ENCODE assay signal across 8 mouse cellular contexts in the genomic region with DNA sequence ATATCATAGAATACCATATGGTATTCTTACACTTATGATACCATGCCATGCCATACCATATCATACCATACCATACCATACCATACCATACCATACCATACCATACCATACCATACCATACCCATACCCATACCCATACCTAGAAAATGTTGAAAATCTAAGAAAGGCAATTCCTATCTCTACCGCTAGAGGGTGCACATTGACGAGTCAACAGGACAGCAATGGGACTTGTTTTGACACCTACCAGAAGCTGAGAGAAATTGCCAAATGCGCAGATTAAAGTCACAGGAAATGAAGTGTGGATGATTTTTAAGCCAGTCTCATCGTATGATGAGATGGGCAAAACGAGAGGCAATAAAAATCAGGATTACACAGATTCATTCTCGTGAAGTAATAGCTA.
DNase-seq lines count a peak whose midpoint lies in the region; ATAC-seq and TF ChIP-seq lines count a peak whose summit lies in the region.
"Had no signal": no experiment of that assay in that cellular context is flagged by ENCODE, and none has a peak within 500 bp of the region (broad histone marks: within the 10 kb centered on the region; RNA-seq: fewer than 3 reads in every experiment).

No protein-coding gene starts in this region.

- no peak overlapping the region for H3K27ac ChIP-seq in intestine, postnatal 0 days (ENCODE audit: low read depth, low read length)
- H3K27ac ChIP-seq in intestine, embryonic 16.5 days (ENCODE audit: low read length) = no peak overlapping the region
- H3K27ac ChIP-seq in CH12.LX (ENCODE audit: insufficient read depth, low read depth) = no peak overlapping the region
- H3K27ac ChIP-seq: macrophage had no signal

- DNase-seq in 3T3-L1 (ENCODE audit: low read depth, low spot score) (peak; percentile 62), CH12.LX (ENCODE audit: extremely low read depth) (peak; percentile 1)
- peak; percentile 64 for DNase-seq in embryo, embryonic 11 days
- DNase-seq in urinary bladder, postnatal 4 days (ENCODE audit: low spot score in 2 of 2) = no peak
- DNase-seq in B cell, adult 2 months = no peak

- dilution Hi-C loops in CH12.LX (cut with MboI; ENCODE audit: extremely low pct_ligation_motif_present, extremely low pct_unique_long_range_greater_than_20kb, low sequenced_read_pairs) = no loop called here

- no peak for TF ChIP-seq POLR2A in CH12.LX (IDR thresholded peaks at IDR 0.05; ENCODE audit: low read depth, low read length)

- ATAC-seq in intestine, postnatal 0 days = no peak
- no peak for ATAC-seq in intestine, embryonic 16.5 days

- no peaks in the 10 kb centered on the region for H3K27me3 ChIP-seq in intestine, postnatal 0 days (replicated peaks; ENCODE audit: control insufficient read depth, insufficient read depth, low read length)
- H3K27me3 ChIP-seq in intestine, embryonic 16.5 days (replicated peaks; ENCODE audit: control insufficient read depth, insufficient read depth, low read length) = no peaks in the 10 kb centered on the region
- H3K27me3 ChIP-seq in CH12.LX (replicated peaks) = no peaks in the 10 kb centered on the region

- TF ChIP-seq RAD21 in CH12.LX (IDR thresholded peaks at IDR 0.05; ENCODE audit: low read depth, low read length) = peak; percentile 5

- TF ChIP-seq CTCF in intestine, postnatal 0 days (IDR thresholded peaks at IDR 0.05; ENCODE audit: low read depth) = peak; percentile 78
- peak; percentile 12 to 30; a peak in 2 of 4 replicates for TF ChIP-seq CTCF in CH12.LX (conservative IDR thresholded peaks at IDR 0.05 in 1 of 2, IDR thresholded peaks at IDR 0.05 in 1 of 2; ENCODE audit: low read depth in 2 of 2, low read length in 2 of 2)

- no peaks in the 10 kb centered on the region for H3K79me2 ChIP-seq in CH12.LX (replicated peaks; ENCODE audit: control insufficient read depth, extremely low read depth, insufficient read depth, poor library complexity, severe bottlenecking)

- WGBS in intestine, postnatal 0 days = 43% methylated on average over 6 of the region's 6 CpGs
- 46% methylated on average over 6 of the region's 6 CpGs for WGBS in intestine, embryonic 16.5 days

- in situ Hi-C loops in CH12.LX (cut with MboI; ENCODE audit: low pct_ligation_motif_present, low pct_unique_long_range_greater_than_20kb, low sequenced_read_pairs) = no loop called here

- H3K4me2 ChIP-seq in intestine, postnatal 0 days (replicated peaks; ENCODE audit: low read depth) = no peak overlapping the region
- H3K4me2 ChIP-seq in intestine, embryonic 16.5 days (ENCODE audit: low read depth, low read length) = no peak overlapping the region
- H3K4me2 ChIP-seq in CH12.LX (ENCODE audit: insufficient read depth, low read depth, poor library complexity, severe bottlenecking) = no peak overlapping the region

- no peaks in the 10 kb centered on the region for H3K36me3 ChIP-seq in intestine, postnatal 0 days (ENCODE audit: control insufficient read depth, insufficient read depth)
- H3K36me3 ChIP-seq in intestine, embryonic 16.5 days (ENCODE audit: control insufficient read depth, insufficient read depth, low read length) = no peaks in the 10 kb centered on the region
- H3K36me3 ChIP-seq in CH12.LX (replicated peaks in 1 of 2; ENCODE audit: control insufficient read depth in 1 of 2, insufficient read depth in 1 of 2, low read length in 1 of 2) = no peaks in the 10 kb centered on the region

- H3K4me3 ChIP-seq in intestine, postnatal 0 days (ENCODE audit: low read depth, low read length) = no peak overlapping the region
- no peak overlapping the region for H3K4me3 ChIP-seq in intestine, embryonic 16.5 days (ENCODE audit: low read length)
- no peak overlapping the region for H3K4me3 ChIP-seq in CH12.LX (replicated peaks in 1 of 3; ENCODE audit: low read depth in 2 of 3, low read length in 2 of 3, poor library complexity in 1 of 3)

- no peak overlapping the region for H3K9ac ChIP-seq in intestine, postnatal 0 days (ENCODE audit: low read depth, low read length)
- H3K9ac ChIP-seq in intestine, embryonic 16.5 days (ENCODE audit: low read depth, low read length) = no peak overlapping the region
- H3K9ac ChIP-seq in CH12.LX (ENCODE audit: insufficient read depth, low read depth) = no peak overlapping the region

- H3K4me1 ChIP-seq in intestine, postnatal 0 days (replicated peaks; ENCODE audit: control insufficient read depth, insufficient read depth, low read length) = no peaks in the 10 kb centered on the region
- no peaks in the 10 kb centered on the region for H3K4me1 ChIP-seq in intestine, embryonic 16.5 days (ENCODE audit: control insufficient read depth, insufficient read depth, low read length)
- no peaks in the 10 kb centered on the region for H3K4me1 ChIP-seq in CH12.LX (ENCODE audit: control insufficient read depth in 1 of 2, insufficient read depth in 2 of 2)

- no peak for TF ChIP-seq EP300 in CH12.LX (IDR thresholded peaks at IDR 0.05; ENCODE audit: low read length)

- no peaks in the 10 kb centered on the region for H3K9me3 ChIP-seq in intestine, postnatal 0 days (ENCODE audit: control insufficient read depth)
- no peaks in the 10 kb centered on the region for H3K9me3 ChIP-seq in intestine, embryonic 16.5 days (ENCODE audit: control insufficient read depth, low read length)
- H3K9me3 ChIP-seq in CH12.LX (replicated peaks; ENCODE audit: low read length) = peaks cover 36% of the 10 kb centered on the region

TF ChIP-seq in CH12.LX, 34 proteins besides CTCF, POLR2A, EP300 and RAD21:
- TF ChIP-seq NRF1 (IDR thresholded peaks at IDR 0.05; ENCODE audit: low read depth, low read length) = no peak
- TF ChIP-seq ELF1 (IDR thresholded peaks at IDR 0.05; ENCODE audit: low read depth, low read length) = no peak
- TF ChIP-seq ETS1 (conservative IDR thresholded peaks at IDR 0.05; ENCODE audit: low read depth, low read length) = no peak
- peak; percentile 8; the same call in 1 of the 2 replicates for TF ChIP-seq SMC3 (IDR thresholded peaks at IDR 0.05; ENCODE audit: low read depth, low read length)
- no peak for TF ChIP-seq MYC (IDR thresholded peaks at IDR 0.05; ENCODE audit: low read depth, low read length)
- no peak for TF ChIP-seq E2F4 (IDR thresholded peaks at IDR 0.05; ENCODE audit: insufficient replicate concordance, low read depth, low read length)
- TF ChIP-seq ZC3H11A (IDR thresholded peaks at IDR 0.05; ENCODE audit: low read depth, low read length) = no peak

Comparison
In these comparisons a context has a peak if more than half of its experiments do, and no peak if none do; other contexts are left out.
1. DNase-seq: peak in 3T3-L1 (single experiment), CH12.LX (single experiment) and embryo, embryonic 11 days (single experiment); none in urinary bladder, postnatal 4 days (0 of 2) and B cell, adult 2 months (0 of 2).